In genomic region chr9:120037414-120037813, GRCm38 (mm10) we compare ENCODE assay signal across 21 mouse cellular contexts. TPM values are rescaled to one million over a fixed set of nuclear protein-coding genes. Genes with fewer than 3 reads are reported as not detected.
A peak's percentile ranks its signal among the peaks of the same experiment; 100 is the strongest.
DNase-seq lines count a peak whose midpoint lies in the region; ATAC-seq lines count a peak whose summit lies in the region.
"Had no signal": no experiment of that assay in that cellular context is flagged by ENCODE, and none has a peak within 500 bp of the region (broad histone marks: within the 10 kb centered on the region; RNA-seq: fewer than 3 reads in every experiment).

No protein-coding gene starts in this region.

- peak; percentile 68 for ATAC-seq in megakaryocyte, adult 5-6 weeks (ENCODE audit: poor library complexity, severe bottlenecking)
- ATAC-seq: forebrain, embryonic 15.5 days had no signal

- DNase-seq in layer of hippocampus, adult 11-12 months (ENCODE audit: low spot score): peak; percentile 43
- DNase-seq in layer of hippocampus, postnatal 25 days (ENCODE audit: extremely low spot score in 1 of 2, low spot score in 1 of 2): no peak
- peak; percentile 7 for DNase-seq in right cerebral cortex, postnatal 25 days
- no peak for DNase-seq in right cerebral cortex, postnatal 36 days (ENCODE audit: low spot score in 2 of 2)
- DNase-seq in cerebellum, adult 9-11 months: no peak
- no peak for DNase-seq in left cerebral cortex, adult 11 months (ENCODE audit: low spot score)
- DNase-seq: cerebellum, adult 9-10 months; kidney, adult 9 months; kidney, postnatal 25 days; layer of hippocampus, postnatal 36 days; left cerebral cortex, postnatal 4 days; lung, embryonic 14.5 days; midbrain, embryonic 14.5 days; right cerebral cortex, postnatal 14 days had no signal

RNA-seq across cellular contexts. Expression of gene Xirp1, which starts 14.0 kb away (rescaled TPM):
- under 1 TPM; 0.07 to 0.19 TPM for total RNA-seq in layer of hippocampus, postnatal 25 days (2021)
- 0.09 TPM in 1 of 2 replicates, not detected in the other for total RNA-seq in megakaryocyte, adult 5-6 weeks (2015)
- not detected in 2 replicates for total RNA-seq in megakaryocyte, adult 5-6 weeks (2017)
- total RNA-seq: hematopoietic stem cell, adult 5-6 weeks had no signal

RNA-seq across cellular contexts. Expression of gene Cx3cr1, which starts 32.3 kb away (rescaled TPM):
- 10 to 100 TPM; 31.0 to 37.4 TPM for total RNA-seq in layer of hippocampus, postnatal 25 days (2021)
- total RNA-seq in megakaryocyte, adult 5-6 weeks (2015): 88.0 and 95.4 TPM in 2 replicates
- 111 and 114 TPM in 2 replicates for total RNA-seq in megakaryocyte, adult 5-6 weeks (2017)

RNA-seq across cellular contexts. Expression of gene Csrnp1, which starts 53.0 kb away (rescaled TPM):
- total RNA-seq in layer of hippocampus, postnatal 25 days (2021): 10 to 100 TPM; 14.5 to 15.9 TPM
- total RNA-seq in megakaryocyte, adult 5-6 weeks (2015): 7.9 and 11.6 TPM in 2 replicates
- total RNA-seq in megakaryocyte, adult 5-6 weeks (2017): 11.8 and 12.5 TPM in 2 replicates

RNA-seq across cellular contexts. Expression of gene Ccr8, which starts 54.5 kb away (rescaled TPM):
- not detected for total RNA-seq in layer of hippocampus, postnatal 25 days (2021)
- not detected in 2 replicates for total RNA-seq in megakaryocyte, adult 5-6 weeks (2015)
- total RNA-seq in megakaryocyte, adult 5-6 weeks (2017): not detected in 2 replicates
- total RNA-seq: adrenal gland, adult 18-20 months; adrenal gland, postnatal 4 days; gastrocnemius, adult 18-20 months; gastrocnemius, postnatal 4 days; layer of hippocampus, postnatal 36 days; left cerebral cortex, postnatal 4 days had no signal

Comparison
In these comparisons a context has a peak if more than half of its experiments do, and no peak if none do; other contexts are left out.
1. DNase-seq: peak in layer of hippocampus, adult 11-12 months (single experiment) and right cerebral cortex, postnatal 25 days (single experiment); none in layer of hippocampus, postnatal 25 days (0 of 2), right cerebral cortex, postnatal 36 days (0 of 2), cerebellum, adult 9-11 months (single experiment) and left cerebral cortex, adult 11 months (single experiment).